Mouse (Mus musculus) heart, postnatal 25 days (tissue): ENCODE data around the gene Pfdn6. TPM values are rescaled to one million over a fixed set of nuclear protein-coding genes. Genes with fewer than 3 reads are reported as not detected.
"Not testable (repeated sequence)": the region's sequence is repeated elsewhere in the genome, so short reads cannot be mapped to it uniquely, and the experiment has no call there.

Source experiments
- DNase-seq: peaks from one replicate; pipeline ENCODE4 v3.0.0; 2022; ENCODE audit warnings: low spot score
- intact Hi-C: fragments of 180-260 bp; cut with DNase I; formaldehyde crosslinking; loops from one replicate; pipeline ENCODE4 v1.15.1; 2025
- total RNA-seq, 2 experiments: library from RNA; stranded (reverse); gene quantifications; 2 replicates each; pipeline ENCODE4 v1.2.3; 2021

Gene Pfdn6
- total RNA-seq, 2 experiments from 2014 or later, result 70.7 to 77.3 TPM

GRCm38 (mm10) chr17:33918293-33919203 lies 21.6 kb downstream of the Pfdn6 start:
- peak; percentile 31 for DNase-seq
- intact Hi-C loops, result no loop called here

GRCm38 (mm10) chr17:33917656-33918292 lies 22.4 kb downstream of the Pfdn6 start:
- intact Hi-C loops, result no loop called here
- no peak for DNase-seq

DNA sequence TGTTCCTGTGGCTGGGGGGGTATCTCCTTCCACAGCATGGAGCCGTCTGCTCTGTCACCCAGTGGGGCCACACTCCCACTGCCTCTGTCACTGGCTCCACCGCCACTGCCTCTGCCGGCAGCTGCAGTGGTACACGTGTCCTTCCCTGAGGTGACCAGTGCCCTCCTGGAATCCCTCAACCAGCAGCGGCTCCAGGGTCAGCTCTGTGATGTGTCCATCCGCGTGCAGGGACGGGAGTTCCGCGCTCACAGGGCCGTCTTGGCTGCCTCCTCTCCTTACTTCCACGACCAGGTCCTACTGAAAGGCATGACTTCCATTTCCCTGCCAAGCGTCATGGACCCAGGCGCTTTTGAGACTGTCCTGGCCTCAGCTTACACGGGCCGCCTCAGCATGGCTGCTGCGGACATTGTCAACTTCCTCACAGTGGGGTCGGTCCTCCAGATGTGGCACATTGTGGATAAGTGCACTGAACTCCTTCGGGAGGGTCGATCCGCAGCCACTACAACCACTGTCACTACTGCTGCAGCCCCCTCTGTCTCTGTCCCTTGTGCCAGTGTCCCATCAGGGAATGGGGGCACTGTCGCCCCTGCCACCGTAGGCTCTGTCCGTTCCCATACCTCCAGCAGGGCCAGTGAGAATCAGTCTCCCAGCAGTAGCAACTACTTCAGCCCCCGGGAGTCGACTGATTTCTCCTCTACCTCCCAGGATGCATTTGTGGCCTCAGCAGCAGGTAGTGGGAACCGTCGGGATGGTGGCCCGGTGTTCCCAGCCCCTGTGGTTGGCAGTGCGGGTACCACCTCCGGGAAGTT lies 23.1 kb downstream of the Pfdn6 start:
- DNase-seq, result no peak
- intact Hi-C loops, result no loop called here

DNA sequence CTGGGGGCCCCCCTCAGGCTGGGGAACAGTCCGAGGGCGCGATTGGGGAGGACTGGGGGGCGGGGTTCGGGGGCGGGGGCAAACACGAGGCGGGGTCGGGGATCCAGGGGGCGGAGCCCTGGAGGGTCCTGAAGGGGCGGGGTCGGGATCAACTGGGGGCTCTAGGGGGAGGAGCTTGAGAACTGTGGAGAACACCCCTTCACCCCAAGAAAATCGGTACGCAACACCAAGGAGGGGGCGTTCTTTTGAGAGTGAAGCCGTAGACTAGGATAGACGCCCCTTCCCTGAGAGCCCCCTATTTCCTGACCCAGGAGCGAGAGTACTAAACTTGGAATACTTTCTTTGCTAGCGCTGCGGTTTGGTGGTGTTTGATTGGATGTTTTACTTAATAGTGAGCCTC lies 23.8 kb downstream of the Pfdn6 start:
- intact Hi-C loops, result no loop called here
- no peak for DNase-seq

- peak; percentile 95 for DNase-seq
- intact Hi-C loops, result no loop called here
Measured at GRCm38 (mm10) chr17:33915671-33916250, 24.4 kb downstream of the Pfdn6 start, which contains the start of the genes Tapbp and Zbtb22. Gene Tapbp (plus strand): TSS chr17:33915899. Gene Zbtb22 (plus strand): TSS chr17:33915904.

GRCm38 (mm10) chr17:33914969-33915391 lies 25.2 kb downstream of the Pfdn6 start:
- intact Hi-C loops, result no loop called here
- no peak for DNase-seq

- intact Hi-C loops, result no loop called here
- no peak for DNase-seq
Measured at GRCm38 (mm10) chr17:33913905-33914304, 26.2 kb downstream of the Pfdn6 start.

GRCm38 (mm10) chr17:33913264-33913663 lies 26.9 kb downstream of the Pfdn6 start:
- DNase-seq, result no peak
- intact Hi-C loops, result no loop called here

GRCm38 (mm10) chr17:33911813-33912414 lies 28.2 kb downstream of the Pfdn6 start:
- DNase-seq, result no peak
- intact Hi-C loops, result no loop called here

DNA sequence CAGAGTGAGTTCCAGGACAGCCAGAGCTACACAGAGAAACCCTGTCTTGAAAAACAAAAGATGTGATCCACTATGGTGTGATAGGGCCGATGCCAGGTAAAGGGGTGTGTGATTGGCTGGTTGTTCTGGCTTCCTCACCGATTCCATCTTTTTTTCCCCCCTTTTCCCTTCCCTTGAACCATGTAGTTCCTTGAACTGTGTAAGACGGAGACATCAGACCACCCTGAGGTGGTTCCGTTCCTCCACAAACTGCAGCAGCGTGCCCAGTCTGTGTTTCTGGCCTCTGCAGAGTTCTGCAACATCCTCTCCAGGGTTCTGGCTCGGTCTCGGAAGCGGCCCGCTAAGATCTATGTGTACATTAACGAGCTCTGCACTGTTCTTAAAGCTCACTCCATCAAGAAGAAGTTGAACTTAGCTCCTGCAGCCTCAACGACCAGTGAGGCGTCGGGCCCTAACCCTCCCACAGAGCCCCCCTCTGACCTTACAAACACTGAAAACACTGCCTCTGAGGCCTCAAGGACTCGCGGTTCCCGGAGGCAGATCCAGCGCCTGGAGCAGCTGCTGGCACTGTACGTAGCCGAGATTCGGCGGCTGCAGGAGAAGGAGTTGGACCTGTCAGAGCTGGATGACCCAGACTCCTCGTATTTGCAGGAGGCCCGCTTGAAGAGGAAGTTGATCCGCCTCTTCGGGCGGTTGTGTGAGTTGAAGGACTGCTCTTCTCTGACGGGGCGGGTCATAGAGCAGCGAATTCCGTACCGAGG lies 28.9 kb downstream of the Pfdn6 start:
- intact Hi-C loops, result no loop called here
- no peak for DNase-seq

GRCm38 (mm10) chr17:33910346-33911051 lies 29.6 kb downstream of the Pfdn6 start:
- intact Hi-C loops, result no loop called here

DNA sequence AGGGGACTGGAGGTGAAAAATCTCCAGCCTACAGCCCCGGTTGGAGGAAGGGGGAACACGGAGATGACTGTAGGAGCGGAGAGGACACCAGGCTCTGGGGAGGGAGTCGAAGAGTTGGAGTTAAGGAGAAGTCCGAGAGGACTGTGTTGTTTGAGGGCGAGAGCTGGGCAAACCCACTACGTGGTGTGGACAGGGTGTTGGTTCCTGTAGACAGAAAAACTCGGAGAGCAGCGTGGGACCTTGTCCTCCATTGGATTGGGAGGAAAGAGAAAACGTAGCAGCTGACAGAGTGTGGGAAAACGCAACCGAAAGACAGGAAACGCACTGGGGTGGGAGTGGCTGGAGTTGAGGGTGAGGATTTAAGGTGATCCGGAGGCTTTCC lies 30.3 kb downstream of the Pfdn6 start:
- intact Hi-C loops, result no loop called here
- DNase-seq, result peak; percentile 35

More at GRCm38 (mm10) chr17:33910346-33911051, 29.6 kb downstream of the Pfdn6 start:
- no peak for DNase-seq

GRCm38 (mm10) chr17:33909077-33909868 lies 30.9 kb downstream of the Pfdn6 start, which contains the start of gene Daxx:
Gene Daxx (plus strand): TSS chr17:33909414.
- DNase-seq, result peak; percentile 98
- intact Hi-C loops, result no loop called here

GRCm38 (mm10) chr17:33908331-33909076 lies 31.6 kb downstream of the Pfdn6 start:
- intact Hi-C loops, result no loop called here
- DNase-seq, result no peak

DNA sequence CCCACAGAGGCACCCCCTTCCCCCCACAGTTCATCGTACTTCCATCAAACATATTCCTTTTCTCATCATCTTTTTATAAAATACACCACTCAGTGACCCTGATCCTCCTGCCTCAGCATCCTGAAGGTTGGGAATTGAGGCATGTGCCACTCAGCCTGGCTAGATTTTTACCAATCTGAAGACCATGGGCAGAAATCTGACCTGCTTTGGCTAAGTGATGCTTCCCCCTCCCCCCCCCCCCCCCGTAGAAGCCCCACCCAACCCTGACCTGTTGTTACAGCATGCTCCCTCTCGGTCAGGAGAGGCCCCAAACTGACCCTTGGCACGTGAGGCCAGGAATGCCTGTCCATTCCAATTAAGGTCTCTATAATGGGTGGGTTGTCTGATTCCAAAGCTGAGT lies 35.3 kb downstream of the Pfdn6 start, which contains the start of gene Platr17:
Gene Platr17 (plus strand): TSS at position 301 of the 400 bp plus-strand sequence.
- DNase-seq, intact Hi-C loops: not testable (repeated sequence)

DNA sequence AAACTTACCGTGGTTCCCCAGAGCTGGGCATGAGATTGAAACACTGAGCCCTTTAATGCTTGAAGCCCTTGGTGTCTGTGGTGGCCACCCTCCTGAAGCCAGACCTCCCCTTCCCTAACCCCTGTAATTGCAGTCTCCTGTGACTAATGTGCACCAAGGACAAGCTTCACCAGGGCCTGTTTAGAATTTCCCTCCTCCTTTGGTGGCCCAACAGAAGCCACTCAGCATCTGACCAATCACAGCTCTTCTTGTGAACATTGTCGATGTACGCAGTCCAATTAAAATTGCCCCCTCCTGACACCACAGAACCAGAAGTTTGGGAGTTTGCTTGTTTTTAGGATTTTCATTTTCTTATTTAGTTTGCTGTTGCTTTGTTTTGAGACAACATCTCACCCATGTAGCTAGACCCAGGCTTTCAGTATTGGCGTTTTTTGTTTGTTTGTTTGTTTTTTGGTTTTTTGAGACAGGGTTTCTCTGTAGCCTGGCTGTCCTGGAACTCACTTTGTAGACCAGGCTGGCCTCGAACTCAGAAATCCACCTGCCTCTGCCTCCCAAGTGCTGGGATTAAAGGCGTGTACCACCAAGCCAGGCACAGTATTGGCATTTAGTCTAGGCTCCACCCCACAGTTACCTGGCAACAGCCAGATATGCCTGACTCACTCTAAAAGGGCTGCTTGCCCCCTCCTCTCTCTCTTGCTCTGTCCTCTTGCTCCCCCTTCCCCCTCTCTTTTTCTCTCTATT lies 36.1 kb downstream of the Pfdn6 start:
- intact Hi-C loops, DNase-seq: not testable (repeated sequence)
